Mouse (Mus musculus) kidney, adult 18-20 months (tissue): ENCODE results near the gene Dnajc4.

Source experiments
- DNase-seq: peaks from one replicate; pipeline ENCODE4 v3.0.0; 2021

The Dnajc4 gene

DNA sequence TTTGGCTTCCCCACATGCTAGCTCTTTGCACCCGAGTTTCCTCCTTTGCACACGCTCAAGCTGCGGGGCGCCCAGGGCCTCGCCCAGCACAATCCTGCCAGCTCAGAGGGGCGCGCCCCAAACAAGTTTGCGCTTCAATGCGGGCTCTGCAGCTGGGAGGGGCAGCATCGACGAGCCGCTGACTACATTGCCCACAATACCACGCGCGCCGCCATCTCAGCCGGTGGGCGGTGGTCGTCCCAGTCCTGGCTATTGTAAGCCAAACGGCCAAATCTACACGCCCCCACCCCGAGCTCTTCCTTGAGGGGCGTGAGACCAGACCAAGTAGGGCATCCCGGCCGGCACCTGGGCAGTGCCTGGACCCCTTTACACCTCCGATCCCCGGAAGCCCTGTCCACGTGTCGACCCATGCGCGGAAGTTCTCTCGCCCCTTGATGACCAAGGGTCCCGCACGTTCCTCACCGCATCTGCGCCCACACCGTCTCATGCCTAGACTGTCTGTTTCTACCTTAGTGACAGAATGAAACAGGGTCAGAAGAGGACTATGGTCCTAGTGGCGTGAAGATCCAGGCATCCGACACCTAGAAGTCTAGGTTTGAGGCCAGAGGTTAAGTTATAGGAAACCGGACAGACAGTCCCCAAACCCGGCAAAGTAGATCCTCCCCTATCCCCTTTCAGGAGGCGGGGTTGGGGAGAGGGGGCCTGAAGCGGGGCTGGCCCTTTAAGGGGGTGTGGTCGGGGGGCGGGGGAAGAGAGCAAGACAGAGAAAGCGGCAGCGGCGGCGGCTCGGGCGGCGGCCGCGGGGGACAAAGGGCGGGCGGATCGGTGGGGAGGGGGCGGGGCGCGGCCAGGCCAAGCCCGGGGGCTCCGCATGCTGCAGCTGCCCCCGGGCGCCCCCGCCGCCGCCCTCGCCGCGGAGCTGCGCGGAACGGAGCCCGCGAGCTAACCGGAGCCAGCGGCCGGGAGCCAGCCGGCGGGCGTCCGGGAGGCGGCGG is 17.9 kb downstream of the Dnajc4 start, which contains the start of gene Ppp1r14b:
Gene Ppp1r14b (plus strand): TSS at position 758 of the 995 bp plus-strand sequence.
- peak; percentile 76 for DNase-seq

DNA sequence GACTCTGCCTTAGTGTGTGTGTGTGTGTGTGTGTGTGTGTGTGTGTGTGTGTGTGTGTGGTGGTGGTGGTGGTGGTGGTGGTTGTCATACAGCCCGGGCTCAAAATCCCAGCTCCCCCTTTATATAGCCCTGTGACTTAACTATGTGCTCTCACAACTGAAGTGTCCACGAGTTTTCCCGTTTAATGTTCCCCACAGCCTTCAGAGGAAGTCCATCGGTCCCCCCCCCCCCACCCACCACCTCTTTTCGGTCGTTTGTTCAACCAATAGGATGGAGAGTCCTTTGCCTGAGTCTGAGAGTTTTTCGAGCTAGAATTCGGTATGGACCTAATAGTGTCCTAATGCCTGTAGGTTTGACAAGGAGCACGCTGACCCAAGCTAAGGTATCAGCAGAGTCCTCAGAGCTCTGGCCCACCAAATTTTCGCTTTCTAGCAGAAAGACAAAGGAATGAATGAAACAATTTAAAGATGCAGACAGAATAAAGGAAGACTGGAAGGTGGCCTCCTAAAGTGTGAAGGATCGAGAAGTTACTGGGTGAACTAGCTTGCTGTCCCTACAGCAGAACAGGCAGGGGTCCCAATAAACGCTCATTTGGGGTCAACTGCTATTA is 18.7 kb downstream of the Dnajc4 start:
- DNase-seq, result no peak

DNA sequence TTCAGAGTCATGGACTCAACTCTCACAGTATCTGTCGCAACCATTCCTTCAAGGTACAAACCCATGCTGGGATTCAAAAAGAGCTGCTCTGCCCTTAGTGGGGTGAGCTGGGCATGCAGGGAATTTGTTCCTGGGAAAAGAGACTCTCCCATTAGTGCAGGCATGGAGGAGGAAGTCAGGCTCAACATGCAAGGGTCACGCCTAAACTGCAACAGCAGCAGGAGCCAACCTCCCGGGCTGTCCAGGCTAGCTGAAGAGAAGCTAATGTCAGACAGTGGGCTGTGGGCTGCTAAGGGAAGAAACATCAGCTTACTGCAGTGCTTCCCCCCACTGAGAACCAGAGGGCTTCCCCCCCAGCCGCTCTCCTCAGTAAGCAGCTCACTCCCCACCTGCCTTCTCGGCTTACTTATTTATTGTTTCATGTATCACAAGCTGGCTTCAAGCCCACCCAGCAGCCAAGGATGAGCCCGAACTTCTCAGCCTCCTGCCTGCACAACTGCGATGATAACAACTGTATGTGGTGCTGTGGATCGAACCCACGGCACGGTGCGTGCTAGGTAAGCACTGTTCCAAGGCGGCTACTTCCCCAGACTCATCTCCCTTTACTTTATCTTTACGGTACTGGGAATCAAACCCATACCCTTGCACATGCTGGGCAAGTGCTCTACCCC is 20.0 kb downstream of the Dnajc4 start:
- no peak for DNase-seq

DNA sequence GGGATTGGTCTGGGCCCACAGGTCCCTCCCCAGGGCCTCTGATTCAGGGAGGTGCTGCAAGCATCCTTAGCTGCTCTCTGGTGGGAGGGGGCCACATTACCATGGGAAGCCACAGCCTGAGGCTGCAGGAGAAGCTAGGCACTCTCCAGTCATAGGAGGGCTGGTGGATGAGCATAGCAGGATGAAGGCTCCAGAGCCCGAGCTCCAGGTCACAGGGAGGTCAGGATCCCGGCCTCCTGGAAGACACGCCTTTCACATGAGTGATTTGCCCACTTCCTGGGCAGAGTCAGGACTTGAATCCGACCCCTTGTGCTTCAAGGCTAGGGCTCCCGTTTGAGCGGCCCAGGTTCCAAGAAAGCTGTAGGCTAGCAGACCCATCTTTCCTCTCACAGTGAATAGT is 20.7 kb downstream of the Dnajc4 start:
- no peak for DNase-seq

DNA sequence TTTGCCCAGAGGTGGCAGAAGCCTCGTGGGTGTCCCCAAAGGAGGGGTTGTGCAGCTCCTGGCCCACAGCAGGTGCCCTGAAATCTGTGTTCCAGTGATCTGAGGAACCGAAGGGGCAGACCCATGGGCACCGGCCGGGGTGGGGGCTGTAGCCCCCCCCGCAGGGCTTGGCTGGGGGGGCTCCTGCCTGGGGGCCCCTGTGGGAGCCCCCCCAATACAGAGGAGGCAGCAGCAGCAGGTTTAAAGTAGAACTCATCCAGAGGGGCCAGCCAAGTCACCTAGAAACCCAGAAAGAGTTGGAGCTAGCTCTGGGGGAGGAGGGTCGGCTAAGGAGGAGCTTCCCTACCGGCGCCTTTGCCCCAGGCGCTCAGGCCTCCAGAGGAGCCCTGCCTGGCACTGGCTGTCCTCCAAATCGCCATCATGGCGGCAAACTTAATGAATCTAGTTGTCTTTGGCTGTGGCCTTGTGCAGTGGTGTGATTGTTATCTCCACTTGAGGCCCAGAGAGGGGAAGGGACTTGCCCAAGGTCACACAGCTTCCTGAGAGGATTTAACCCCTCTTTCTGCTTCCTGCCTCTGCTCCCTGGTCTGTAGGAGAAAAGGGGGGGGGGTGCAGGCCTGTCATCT is 21.8 kb downstream of the Dnajc4 start:
- no peak for DNase-seq

DNA sequence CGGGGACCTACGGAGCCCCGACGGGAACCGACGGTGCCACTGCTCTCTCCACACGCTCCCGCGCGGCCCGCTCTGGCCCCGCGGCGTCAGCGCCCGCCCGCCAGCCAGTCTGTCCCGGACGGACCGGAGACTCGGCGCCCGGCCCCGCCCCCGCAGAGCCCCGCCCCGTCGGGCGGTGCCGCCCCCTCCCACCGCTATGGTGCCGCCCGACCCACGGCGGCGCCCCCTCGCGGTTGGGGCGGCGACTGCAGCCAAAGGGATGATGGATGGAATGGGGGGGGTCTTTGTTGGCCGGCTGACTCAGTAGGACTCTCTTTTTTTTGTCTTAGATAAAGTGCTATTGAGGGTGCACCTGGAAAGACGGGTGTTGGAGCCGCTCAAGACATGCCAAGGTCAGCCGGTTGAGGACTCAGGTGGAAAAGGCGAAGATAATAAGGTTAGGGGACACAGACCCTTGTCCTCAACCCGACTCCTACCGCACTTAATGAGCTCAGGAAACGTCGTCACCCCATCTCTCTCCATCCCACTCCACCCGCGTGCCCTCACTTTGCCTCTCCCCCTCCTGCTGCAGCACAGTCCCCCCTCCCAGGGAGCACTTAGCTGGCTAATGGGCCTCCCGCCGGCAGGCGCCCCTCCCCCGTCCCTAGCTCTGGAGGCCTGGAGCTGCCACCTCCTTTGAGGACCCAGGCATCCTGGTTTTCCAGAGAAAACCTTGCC is 22.5 kb downstream of the Dnajc4 start:
- peak; percentile 82 for DNase-seq

DNA sequence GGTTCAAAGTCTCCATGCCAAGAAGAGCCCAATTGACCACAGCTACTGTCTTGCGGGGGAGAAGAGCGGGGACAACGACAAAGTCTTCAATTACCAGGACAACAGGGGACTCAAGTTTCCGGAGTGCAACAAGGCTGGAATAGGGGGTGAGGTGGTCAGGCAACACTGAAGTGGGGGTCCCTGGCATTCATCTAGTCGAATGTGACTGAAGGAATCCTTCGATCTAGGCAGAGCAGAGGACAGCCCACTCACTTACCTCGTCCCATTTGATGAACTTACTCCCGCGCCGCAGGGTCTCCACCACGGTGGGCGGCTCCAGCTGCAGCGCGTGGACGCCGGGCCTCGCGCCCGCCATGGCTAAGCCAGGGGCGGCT is 23.1 kb downstream of the Dnajc4 start:
- DNase-seq, result no peak

DNA sequence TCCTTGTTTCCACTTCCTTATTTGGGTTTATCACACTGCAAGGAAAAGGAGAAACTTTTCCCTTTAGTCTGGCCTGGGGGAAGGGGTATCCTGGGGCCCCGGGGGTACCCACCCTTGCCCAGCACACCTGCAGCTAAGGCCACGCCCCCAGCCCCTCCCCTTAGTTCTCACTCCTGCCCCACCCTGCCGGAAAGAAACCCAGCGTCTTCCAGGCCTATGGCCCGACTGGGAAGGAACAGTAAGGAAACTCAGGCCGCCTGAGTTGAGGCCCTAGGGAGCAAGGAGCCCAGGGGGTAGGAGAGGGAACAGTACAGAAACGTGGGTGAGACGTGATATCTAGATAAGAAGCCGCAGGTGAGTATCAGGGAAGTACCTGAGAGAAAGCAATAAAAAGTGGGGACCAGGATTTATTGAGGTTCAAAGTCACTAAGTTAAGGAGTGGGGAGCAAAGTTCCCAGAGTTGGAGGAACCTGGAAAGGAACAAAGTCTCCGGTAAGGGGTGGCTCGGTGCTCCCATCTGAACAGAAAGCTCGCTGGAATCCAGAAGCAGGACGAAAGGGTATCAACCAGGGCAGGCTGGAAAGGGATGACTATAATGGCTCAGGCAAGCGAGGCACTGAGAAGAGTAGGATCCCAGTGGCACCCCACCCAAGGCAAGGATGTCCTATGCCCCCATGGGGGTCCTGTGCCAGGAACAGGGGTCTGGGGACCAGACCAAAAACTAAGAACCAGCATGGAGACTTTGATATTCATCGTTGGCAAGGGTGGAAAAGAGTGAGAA is 23.7 kb downstream of the Dnajc4 start:
- peak; percentile 39 for DNase-seq

DNA sequence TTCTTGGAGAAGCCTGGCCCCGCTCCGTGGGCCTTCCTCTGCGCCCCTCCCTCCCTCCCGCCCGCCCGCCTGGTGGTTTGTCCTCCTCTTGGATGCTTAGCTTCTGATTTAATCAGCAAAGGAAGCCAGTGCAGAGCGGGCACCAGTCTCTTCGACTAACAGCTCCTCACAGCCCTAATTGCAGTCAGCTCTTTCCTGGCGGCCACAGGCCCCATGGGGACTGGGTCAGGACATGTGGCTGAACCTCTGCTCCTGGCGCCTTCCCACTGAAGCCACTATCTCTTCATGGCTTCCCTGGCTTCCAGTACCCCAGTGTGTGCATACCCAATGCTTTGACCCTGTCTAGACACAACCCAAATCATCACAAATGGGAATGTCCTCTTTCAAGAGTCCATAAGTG is 35.9 kb downstream of the Dnajc4 start:
- no peak for DNase-seq

DNA sequence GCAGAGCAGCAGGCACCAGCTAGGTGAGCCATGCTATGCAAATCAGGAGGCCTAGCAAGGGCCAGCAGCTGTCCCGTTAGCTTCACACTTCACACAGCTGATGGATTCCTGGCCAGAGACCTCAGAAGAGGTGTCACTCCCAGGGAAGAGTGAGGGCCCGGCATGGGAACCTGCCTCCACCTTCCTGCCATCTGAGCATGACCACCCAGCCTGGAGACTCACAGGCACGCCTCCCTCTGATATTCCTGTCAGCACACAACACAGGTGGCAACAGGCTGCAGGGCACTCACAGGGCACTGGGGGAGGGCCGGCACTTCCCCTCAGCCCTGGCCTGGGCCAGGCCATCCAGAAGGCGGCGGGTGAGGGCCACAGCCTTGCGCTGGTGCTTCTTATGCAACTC is 36.9 kb downstream of the Dnajc4 start:
- DNase-seq, result no peak

DNA sequence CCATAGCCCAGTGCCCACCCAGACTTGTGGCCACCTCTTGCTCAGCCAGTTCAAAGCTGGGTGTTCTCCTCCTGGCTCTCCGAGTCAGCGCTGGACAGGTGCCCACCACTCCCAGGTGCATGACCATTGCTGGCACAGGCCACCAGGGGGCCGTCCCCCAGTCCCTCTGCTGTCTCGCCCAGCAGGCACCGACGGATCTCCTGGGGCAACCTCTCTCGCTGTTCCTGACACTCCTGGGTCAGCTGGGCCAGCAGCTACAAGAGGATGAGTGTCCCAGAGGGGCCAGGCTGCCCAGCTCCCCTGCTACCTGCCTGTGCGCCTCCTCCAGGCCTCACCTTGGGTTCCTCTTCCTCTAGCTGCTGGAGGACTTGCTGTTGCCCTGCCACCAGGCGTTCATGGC is 38.3 kb downstream of the Dnajc4 start:
- DNase-seq, result peak; percentile 74

DNA sequence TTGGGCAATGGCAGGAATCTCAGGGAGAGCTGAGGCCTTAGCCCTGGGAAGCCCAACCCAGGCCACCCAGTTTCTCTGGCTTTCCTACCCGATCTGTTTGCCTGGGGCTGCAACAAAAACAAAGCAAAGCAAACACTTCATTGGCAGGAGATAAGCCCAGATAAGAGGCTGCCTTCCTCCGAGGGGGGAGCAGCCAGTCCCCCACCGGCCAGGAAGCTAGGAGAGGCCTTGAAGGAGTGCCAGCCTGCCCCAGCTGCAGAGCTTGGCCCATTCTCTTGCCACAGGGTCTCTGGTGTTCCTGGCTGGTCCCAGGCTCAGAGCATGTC is 39.7 kb downstream of the Dnajc4 start:
- peak; percentile 63 for DNase-seq

DNA sequence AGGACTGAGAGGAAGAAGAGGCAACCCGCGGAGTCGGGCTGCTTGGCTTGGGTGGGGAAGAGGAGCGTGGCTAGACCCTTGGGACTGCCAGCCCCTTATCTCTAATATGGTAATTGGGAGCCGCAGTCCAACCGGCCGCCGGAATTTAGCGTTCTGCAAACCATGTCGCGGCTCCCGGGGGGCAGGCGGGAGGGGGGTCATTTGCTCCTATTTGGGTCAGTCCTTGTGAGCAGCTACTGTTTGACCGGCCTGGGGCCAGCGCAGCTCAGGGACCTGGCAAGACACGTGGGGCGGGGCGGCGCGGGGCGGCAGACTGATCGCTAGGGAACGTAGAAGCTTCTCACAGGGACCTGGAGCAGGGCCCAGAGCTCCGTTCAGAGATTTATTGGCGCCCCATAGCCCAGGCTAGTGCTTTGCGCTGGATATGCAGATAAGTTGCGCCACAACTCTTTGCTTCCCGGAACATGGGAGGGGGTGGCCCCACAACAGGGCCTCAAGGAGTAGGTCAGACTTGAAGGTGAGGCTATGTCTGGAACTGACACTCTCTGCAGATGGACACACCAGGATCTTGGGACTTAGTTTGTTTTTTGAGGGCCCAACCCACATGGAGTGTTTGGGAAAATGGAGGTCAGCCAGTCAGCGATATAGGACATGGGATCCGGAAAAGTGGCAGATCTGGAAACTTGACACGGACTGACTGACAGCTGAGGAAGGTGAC is 40.2 kb downstream of the Dnajc4 start:
- DNase-seq, result peak; percentile 88

DNA sequence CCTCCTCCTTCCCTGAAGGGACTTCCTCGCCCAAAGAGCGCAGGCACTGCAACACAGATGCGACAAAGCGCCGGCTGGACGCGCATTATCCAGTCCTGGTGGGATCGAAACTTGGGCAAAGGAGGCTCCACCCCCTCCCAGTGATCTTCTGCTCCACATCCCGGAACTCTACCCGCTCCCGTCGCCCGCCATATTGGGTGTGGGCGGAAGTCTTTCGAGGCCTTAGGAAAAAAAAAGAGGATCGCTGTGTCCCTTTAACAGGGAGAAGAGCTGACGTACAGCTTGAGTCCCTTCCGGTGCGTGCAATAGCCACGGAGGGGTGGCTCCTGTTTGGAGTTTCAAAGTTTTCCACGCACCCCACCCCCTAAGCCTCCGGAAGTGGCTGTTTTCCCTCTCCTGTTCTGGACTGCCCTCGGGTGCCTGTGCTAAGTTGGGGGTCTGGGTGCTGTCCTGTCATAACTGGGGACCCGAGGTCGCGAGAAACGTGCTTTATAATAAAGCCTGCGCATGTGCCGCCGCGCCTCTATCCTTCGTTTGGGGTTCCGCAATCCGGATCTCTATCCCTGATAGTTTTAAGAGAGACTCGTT is 40.9 kb downstream of the Dnajc4 start:
- DNase-seq, result peak; percentile 95

DNA sequence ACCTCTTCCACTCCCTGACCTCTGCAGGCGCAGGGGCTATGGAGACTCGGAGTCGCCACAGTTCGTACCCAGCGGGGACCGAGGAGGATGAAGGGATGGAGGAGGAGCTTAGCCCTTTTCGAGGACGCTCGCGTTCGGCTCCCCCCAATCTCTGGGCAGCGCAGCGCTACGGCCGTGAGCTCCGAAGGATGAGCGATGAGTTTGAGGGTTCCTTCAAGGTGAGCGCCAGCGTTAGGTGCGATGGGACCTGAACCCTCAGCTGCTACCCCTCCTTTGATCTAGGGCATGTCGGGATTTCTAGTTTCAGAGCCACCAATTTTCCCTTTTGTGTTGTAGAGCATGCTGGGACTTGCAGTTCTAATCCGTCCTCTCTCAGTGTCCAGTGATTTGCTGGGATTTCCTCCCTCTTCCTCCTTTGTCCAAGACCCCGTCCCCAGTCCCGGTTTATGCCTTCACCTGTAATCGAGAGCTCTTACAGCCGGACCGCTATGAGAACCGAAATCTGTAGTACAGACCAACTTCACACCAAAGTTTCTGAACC is 41.7 kb downstream of the Dnajc4 start:
- peak; percentile 73 for DNase-seq

DNA sequence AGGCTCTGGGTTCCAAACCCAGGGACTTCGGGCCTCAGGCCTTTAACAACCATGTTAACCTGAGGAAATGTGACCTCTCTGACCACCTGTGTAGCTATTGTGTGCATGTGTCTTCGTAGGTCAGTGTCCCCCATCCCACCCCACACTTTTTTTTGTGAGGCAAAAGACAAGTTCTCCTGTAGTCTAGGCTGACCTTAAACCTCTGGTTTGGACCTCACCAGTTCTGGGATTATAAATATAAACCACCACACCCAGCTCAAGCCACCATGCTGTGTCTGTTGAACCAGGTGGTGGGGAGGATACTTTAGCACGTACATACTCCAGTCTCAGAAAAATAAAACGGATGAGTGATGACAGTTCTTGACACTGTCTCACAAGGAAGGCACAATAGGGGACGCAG is 42.4 kb downstream of the Dnajc4 start:
- DNase-seq, result no peak

DNA sequence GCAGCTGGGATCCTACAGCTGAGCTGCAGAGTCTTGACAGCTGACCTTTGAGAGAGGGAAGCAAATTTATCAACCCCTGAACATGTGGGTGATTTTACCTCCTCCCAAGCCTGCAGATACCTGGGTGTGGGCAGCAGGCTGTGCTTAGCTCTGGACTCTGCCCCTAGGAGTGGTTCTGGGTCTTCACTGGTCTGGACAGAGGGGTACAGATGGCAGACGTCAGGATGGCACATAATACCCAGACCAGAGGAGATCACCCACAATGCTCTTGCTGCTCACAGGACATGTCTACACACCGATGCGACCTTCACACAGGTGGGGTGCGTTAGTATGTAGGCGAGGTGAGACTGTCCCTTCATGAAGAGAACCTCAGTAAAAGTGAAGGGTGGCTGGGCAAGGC is 42.8 kb downstream of the Dnajc4 start:
- DNase-seq, result no peak

DNA sequence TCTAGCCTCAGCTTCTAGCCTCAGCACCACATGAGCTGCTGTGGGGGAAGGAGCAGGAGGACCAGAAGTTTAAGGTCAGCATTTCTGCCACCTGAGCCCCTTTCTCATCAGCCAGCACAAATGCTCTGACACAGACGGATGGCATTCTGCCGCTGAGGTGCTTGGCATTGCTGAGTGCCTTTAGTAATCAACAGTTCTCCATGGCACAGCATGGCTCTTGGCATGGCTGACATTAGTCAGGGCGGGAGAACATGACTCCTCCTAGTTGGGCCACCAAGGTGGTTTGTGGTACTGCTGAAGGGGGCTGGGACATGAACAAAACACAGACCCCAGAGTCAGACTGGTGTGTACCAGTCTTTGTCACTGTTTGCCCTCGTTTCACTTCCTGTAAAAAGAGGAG is 44.2 kb downstream of the Dnajc4 start:
- no peak for DNase-seq

DNA sequence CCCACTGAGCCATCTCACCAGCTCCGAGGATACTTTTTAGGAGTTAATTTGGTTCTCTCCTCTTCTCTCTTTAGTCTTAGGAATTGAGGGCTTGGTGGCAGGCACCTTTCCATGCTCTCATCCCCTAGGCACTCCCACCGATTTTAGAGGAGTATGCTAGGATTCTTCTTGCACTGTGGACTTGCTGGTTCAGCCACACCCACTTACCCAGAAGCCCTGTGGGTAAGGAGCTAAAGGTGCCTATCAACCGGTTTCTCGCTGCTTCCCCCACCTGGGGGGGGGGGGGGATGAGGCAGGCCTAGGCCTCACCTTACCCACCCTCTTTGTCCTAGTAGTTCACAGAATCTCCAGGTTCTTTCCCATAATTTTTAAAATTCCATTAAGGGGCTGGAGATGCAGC is 44.6 kb downstream of the Dnajc4 start:
- DNase-seq, result no peak

DNA sequence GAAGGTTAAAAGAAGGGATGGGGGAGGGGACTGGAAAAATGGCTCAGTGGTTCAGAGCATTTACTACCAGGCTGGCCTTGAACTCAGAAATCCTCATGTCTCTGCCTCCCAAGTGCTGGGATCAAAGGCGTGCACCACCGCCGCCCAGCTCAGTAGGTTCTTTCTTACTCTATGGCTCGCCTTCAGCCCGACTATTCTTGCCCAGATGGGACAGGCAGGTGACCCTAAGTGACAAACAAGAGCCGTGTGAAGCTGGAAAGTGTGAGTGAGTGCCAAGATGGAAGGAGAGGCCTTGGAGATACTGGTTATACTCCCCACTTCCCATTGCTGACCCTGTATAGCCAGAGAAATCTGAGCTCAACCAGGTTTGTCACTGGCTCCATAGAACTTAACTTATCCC is 48.7 kb downstream of the Dnajc4 start:
- no peak for DNase-seq

DNA sequence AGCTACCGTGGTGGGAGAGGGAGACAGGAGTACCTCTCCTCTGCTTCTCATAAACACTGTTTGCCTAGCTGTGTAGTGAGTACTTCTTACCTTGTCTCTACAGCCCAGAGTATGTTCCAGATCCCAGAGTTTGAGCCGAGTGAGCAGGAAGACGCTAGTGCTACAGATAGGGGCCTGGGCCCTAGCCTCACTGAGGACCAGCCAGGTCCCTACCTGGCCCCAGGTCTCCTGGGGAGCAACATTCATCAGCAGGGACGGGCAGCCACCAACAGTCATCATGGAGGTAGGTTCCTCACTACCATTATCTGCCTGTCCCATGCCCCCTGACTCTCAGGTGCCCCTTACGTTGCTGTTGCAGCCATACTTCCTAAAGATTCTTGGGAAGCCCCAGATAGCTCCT is 49.6 kb downstream of the Dnajc4 start:
- no peak for DNase-seq
